Mouse (Mus musculus): ENCODE data around the gene Gm43738. TPM values are rescaled to one million over a fixed set of nuclear protein-coding genes. Genes with fewer than 3 reads are reported as not detected.

The Gm43738 gene
- polyA plus RNA-seq, 1 experiment from 2014 or later, result not detected

GRCm38 (mm10) chr3:89043359-89043758 is 57.5 kb downstream of the Gm43738 start:
- H3K9ac ChIP-seq (ENCODE audit: low read depth, low read length), result no peak overlapping the region
- H3K27me3 ChIP-seq (replicated peaks; ENCODE audit: control insufficient read depth, insufficient read depth, low read length), result no peaks in the 10 kb centered on the region
- WGBS, result 92% methylated on average over 4 of the region's 4 CpGs
- H3K4me2 ChIP-seq, result no peak overlapping the region
- no peak for DNase-seq (ENCODE audit: low spot score)
- no peak overlapping the region for H3K4me3 ChIP-seq (ENCODE audit: low read depth, low read length)
- no peak for ATAC-seq (replicated peaks; ENCODE audit: low FRiP score)
- H3K9me3 ChIP-seq (ENCODE audit: control insufficient read depth, low read length), result no peaks in the 10 kb centered on the region
- peaks cover 30% of the 10 kb centered on the region for H3K36me3 ChIP-seq (ENCODE audit: control insufficient read depth, insufficient read depth, low read length)
- no peak overlapping the region for H3K27ac ChIP-seq (ENCODE audit: low read depth, low read length)
- H3K4me1 ChIP-seq (replicated peaks; ENCODE audit: control insufficient read depth, insufficient read depth, low read length), result no peaks in the 10 kb centered on the region

Other genes starting within 250 kb of the Gm43738 start
- gene Msto1, start 187.1 kb downstream of the Gm43738 start, polyA plus RNA-seq (2014; fragmentation: Nextera tagmentation; extraction: Ambion mirVana), result 49.1 and 51.5 TPM in 2 replicates
- gene Ash1l, start 150.5 kb downstream of the Gm43738 start, polyA plus RNA-seq (2014; fragmentation: Nextera tagmentation; extraction: Ambion mirVana), result 11.1 and 13.4 TPM in 2 replicates
- gene Dap3, start 149.9 kb downstream of the Gm43738 start, polyA plus RNA-seq (2014; fragmentation: Nextera tagmentation; extraction: Ambion mirVana), result 205 and 214 TPM in 2 replicates
- 11.3 and 11.7 TPM in 2 replicates for gene Rusc1, start 7.8 kb downstream of the Gm43738 start, polyA plus RNA-seq (2014; fragmentation: Nextera tagmentation; extraction: Ambion mirVana)
- 284 and 300 TPM in 2 replicates for gene Fdps, start 860 bp upstream of the Gm43738 start, polyA plus RNA-seq (2014; fragmentation: Nextera tagmentation; extraction: Ambion mirVana)
- 117 and 144 TPM in 2 replicates for gene Pklr, start 35.0 kb upstream of the Gm43738 start, polyA plus RNA-seq (2014; fragmentation: Nextera tagmentation; extraction: Ambion mirVana)
- 1.2 and 1.6 TPM in 2 replicates for gene Hcn3, start 59.1 kb upstream of the Gm43738 start, polyA plus RNA-seq (2014; fragmentation: Nextera tagmentation; extraction: Ambion mirVana)
- gene Clk2, start 63.7 kb upstream of the Gm43738 start, polyA plus RNA-seq (2014; fragmentation: Nextera tagmentation; extraction: Ambion mirVana), result 18.8 and 22.8 TPM in 2 replicates
- gene Scamp3, start 76.4 kb upstream of the Gm43738 start, polyA plus RNA-seq (2014; fragmentation: Nextera tagmentation; extraction: Ambion mirVana), result 110 and 116 TPM in 2 replicates
- 12.7 and 13.5 TPM in 2 replicates for gene Fam189b, start 82.0 kb upstream of the Gm43738 start, polyA plus RNA-seq (2014; fragmentation: Nextera tagmentation; extraction: Ambion mirVana)
- gene Gba, start 101.8 kb upstream of the Gm43738 start, polyA plus RNA-seq (2014; fragmentation: Nextera tagmentation; extraction: Ambion mirVana), result 38.5 and 42.1 TPM in 2 replicates
- gene Thbs3, start 114.1 kb upstream of the Gm43738 start, polyA plus RNA-seq (2014; fragmentation: Nextera tagmentation; extraction: Ambion mirVana), result 3.2 and 5.9 TPM in 2 replicates
- gene Mtx1, start 126.0 kb upstream of the Gm43738 start, polyA plus RNA-seq (2014; fragmentation: Nextera tagmentation; extraction: Ambion mirVana), result 219 and 241 TPM in 2 replicates
- gene Muc1, start 128.0 kb upstream of the Gm43738 start, polyA plus RNA-seq (2014; fragmentation: Nextera tagmentation; extraction: Ambion mirVana), result 0.30 and 0.62 TPM in 2 replicates
- 246 and 251 TPM in 2 replicates for gene Krtcap2, start 144.9 kb upstream of the Gm43738 start, polyA plus RNA-seq (2014; fragmentation: Nextera tagmentation; extraction: Ambion mirVana)
- gene Trim46, start 145.2 kb upstream of the Gm43738 start, polyA plus RNA-seq (2014; fragmentation: Nextera tagmentation; extraction: Ambion mirVana), result 0.97 and 1.7 TPM in 2 replicates
- 106 and 118 TPM in 2 replicates for gene Dpm3, start 158.3 kb upstream of the Gm43738 start, polyA plus RNA-seq (2014; fragmentation: Nextera tagmentation; extraction: Ambion mirVana)
- gene Slc50a1, start 169.5 kb upstream of the Gm43738 start, polyA plus RNA-seq (2014; fragmentation: Nextera tagmentation; extraction: Ambion mirVana), result 25.3 and 31.5 TPM in 2 replicates
- gene Efna1, start 180.0 kb upstream of the Gm43738 start, polyA plus RNA-seq (2014; fragmentation: Nextera tagmentation; extraction: Ambion mirVana), result 11.4 and 11.8 TPM in 2 replicates
- 2.1 and 3.9 TPM in 2 replicates for gene Efna3, start 221.9 kb upstream of the Gm43738 start, polyA plus RNA-seq (2014; fragmentation: Nextera tagmentation; extraction: Ambion mirVana)
- 6.5 and 6.9 TPM in 2 replicates for gene Efna4, start 236.9 kb upstream of the Gm43738 start, polyA plus RNA-seq (2014; fragmentation: Nextera tagmentation; extraction: Ambion mirVana)
- gene Adam15, start 248.9 kb upstream of the Gm43738 start, polyA plus RNA-seq (2014; fragmentation: Nextera tagmentation; extraction: Ambion mirVana), result 19.5 and 23.2 TPM in 2 replicates